Mouse (Mus musculus) heart, embryonic 10.5 days (tissue): Measurements from ENCODE around the gene Mcm3ap. TPM values are rescaled to one million over a fixed set of nuclear protein-coding genes. Genes with fewer than 3 reads are reported as not detected.

Source experiments
- DNase-seq: peaks from one replicate; pipeline ENCODE4 v3.0.0-alpha.2; 2017; ENCODE audit warnings: low spot score
- H3K27ac ChIP-seq: fragments of 300-500 bp; sonication (generic); 2 replicates; pipeline ENCODE4 v1.5.1; 2016; ENCODE audit warnings: mild to moderate bottlenecking
- H3K27me3 ChIP-seq: fragments of 300-500 bp; sonication (generic); 2 replicates; pipeline ENCODE4 v1.6.1; 2016; ENCODE audit warnings: mild to moderate bottlenecking; ENCODE audit not compliant: poor library complexity, insufficient read depth, severe bottlenecking
- H3K36me3 ChIP-seq: fragments of 300-500 bp; sonication (generic); 2 replicates; pipeline ENCODE4 v1.6.1; 2016; ENCODE audit warnings: mild to moderate bottlenecking, moderate library complexity
- H3K4me1 ChIP-seq: fragments of 300-500 bp; sonication (generic); 2 replicates; pipeline ENCODE4 v1.6.1; 2016; ENCODE audit warnings: mild to moderate bottlenecking
- H3K4me3 ChIP-seq: fragments of 300-500 bp; sonication (generic); 2 replicates; pipeline ENCODE4 v1.5.1; 2016; ENCODE audit warnings: mild to moderate bottlenecking, moderate library complexity
- H3K9me3 ChIP-seq: fragments of 300-500 bp; sonication (generic); 2 replicates; pipeline ENCODE4 v1.6.1; 2016; ENCODE audit warnings: mild to moderate bottlenecking, moderate library complexity
- WGBS: fragments of 180-500 bp; shearing (Covaris S2); methylation state at CpG from one replicate; pipeline ENCODE4 v1.1.7; 2016; 5-methylcytosine and 5-hydroxymethylcytosine counted together
- polyA plus RNA-seq: library from polyadenylated mRNA; unstranded; fragments of >200 nt; fragmentation: Nextera tagmentation; extraction: Ambion mirVana; gene quantifications from 2 replicates; pipeline ENCODE4 v1.2.1, GENCODE M21; 2016

Gene Mcm3ap
- polyA plus RNA-seq, 1 experiment from 2014 or later: 43.0 TPM

DNA sequence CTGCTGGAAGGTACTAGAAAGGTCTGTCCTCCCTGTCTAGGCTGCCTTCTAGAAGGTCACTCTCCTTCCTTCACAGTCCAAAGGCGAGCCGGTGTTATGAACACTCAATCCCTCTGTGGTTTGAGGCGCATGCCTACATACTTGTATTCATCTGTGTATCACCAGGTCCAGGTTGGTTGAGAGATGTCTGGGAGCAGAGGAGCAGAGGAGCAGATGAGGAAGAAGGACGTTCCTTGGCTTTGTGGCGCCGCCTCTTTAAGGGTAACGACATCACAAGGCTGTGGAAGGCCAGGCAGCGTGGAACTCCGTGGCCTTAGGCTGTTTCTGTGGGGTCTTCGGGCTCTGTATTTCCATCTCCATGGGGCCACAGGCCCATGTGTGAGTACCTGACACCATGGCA lies 93.2 kb downstream of the Mcm3ap start, which contains the start of gene Spatc1l:
TSS of gene Spatc1l (plus strand) at position 301 of the 400 bp plus-strand sequence.
- no peak within 1 kb of the TSS for H3K27ac ChIP-seq
- H3K4me3 ChIP-seq: no peak within 1 kb of the TSS
- no peaks in the 10 kb centered on the region for H3K4me1 ChIP-seq
- H3K27me3 ChIP-seq: no peaks in the 10 kb centered on the region
- DNase-seq: no peak
- H3K9me3 ChIP-seq: no peaks in the 10 kb centered on the region
- WGBS: 86% methylated on average over 10 of the region's 10 CpGs
- no peaks in the 10 kb centered on the region for H3K36me3 ChIP-seq

Other genes with a start within 250 kb of the Mcm3ap start
- gene Prmt2, start 231.1 kb upstream of the Mcm3ap start, polyA plus RNA-seq: 57.3 and 63.0 TPM in 2 replicates
- gene S100b, start 215.1 kb upstream of the Mcm3ap start, polyA plus RNA-seq: 0.10 and 0.11 TPM in 2 replicates
- 8.0 and 9.1 TPM in 2 replicates for gene Dip2a, start 123.6 kb upstream of the Mcm3ap start, polyA plus RNA-seq
- gene AC141477.1, start 28.5 kb upstream of the Mcm3ap start, polyA plus RNA-seq: not detected in 2 replicates
- gene Pcnt, start 26.1 kb upstream of the Mcm3ap start, polyA plus RNA-seq: 14.9 and 15.1 TPM in 2 replicates
- gene 2610028H24Rik, start 19.8 kb upstream of the Mcm3ap start, polyA plus RNA-seq: not detected in 2 replicates
- 8.1 and 8.3 TPM in 2 replicates for gene Ybey, start 187 bp downstream of the Mcm3ap start, polyA plus RNA-seq
- 19.8 and 34.7 TPM in 2 replicates for gene Lss, start 62.7 kb downstream of the Mcm3ap start, polyA plus RNA-seq
- gene Spatc1l, start 93.3 kb downstream of the Mcm3ap start, polyA plus RNA-seq: 0.29 TPM in 1 of 2 replicates, not detected in the other
- 4.2 and 5.2 TPM in 2 replicates for gene Ftcd, start 106.7 kb downstream of the Mcm3ap start, polyA plus RNA-seq
- 17.1 and 19.7 TPM in 2 replicates for gene Col6a2, start 154.7 kb downstream of the Mcm3ap start, polyA plus RNA-seq